Mouse (Mus musculus) gonadal fat pad, adult 2 months (tissue): ENCODE data around the gene Mpc1. TPM values are rescaled to one million over a fixed set of nuclear protein-coding genes. Genes with fewer than 3 reads are reported as not detected.
"Not testable (repeated sequence)": the region's sequence is repeated elsewhere in the genome, so short reads cannot be mapped to it uniquely, and the experiment has no call there.

ENCODE experiments used
- DNase-seq: peaks from one replicate; pipeline ENCODE4 v3.0.0-alpha.2; 2012; ENCODE audit warnings: low read depth
- polyA plus RNA-seq: library from polyadenylated mRNA; depleted of rRNA; stranded (reverse); fragments of >200 nt; gene quantifications from 2 replicates; pipeline ENCODE4 v1.2.3, GENCODE M21; 2012

The Mpc1 gene
- polyA plus RNA-seq, 1 experiment = 529 TPM

DNA sequence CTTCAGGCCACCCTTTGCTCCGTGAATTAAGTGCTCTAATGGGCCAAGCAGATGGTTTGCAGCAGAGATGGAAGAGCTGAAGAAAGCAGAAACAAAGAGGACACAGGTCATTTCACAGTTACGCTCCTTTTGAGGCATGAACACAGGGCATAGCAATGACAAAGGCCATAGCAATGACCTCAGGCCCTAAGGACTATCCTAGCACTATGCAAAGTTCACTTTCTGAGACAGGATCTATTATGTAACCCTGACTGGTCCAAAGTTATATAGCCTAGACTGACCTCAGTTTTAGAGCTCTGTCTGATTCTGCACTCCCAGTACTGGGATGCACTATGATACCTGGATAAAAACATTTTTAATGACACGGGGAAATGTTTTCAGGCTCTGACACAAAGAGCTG, 4.3 kb upstream of the Mpc1 start:
- no peak for DNase-seq

DNA sequence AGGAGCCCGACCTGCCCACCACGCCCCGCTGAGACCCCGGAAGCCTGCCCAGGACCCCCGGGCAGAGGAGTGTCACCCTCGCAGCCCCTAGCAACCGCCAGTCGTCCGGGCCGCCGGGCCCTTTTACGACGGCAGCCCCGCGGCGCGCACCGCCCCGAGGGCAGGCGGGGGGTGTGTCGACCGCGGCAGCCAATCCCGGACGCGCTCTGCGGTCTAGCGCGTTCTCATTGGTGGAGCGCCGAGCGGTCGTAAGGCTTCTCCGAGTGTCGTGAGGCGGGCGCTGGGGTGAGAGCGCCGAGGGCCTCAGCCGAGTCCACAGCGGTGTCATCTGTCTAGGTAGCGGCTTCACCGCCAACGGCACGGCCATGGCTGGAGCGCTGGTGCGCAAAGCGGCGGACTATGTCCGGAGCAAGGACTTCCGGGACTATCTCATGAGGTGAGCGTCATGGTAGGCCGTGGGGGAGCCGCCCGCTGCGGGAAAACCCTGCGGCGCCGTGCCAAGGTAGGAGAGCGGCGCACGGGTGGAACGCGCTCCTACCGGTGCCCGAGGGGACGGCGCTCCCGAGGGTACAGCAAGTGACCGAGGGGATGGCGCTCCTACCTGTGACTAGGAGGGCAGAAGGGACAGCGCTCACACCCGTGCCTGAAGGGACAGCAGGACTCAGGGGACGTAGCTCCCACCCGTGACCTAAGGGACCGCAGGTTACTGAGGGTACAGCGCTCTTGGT, 986 bp downstream of the Mpc1 start:
- no peak for DNase-seq

- DNase-seq = no peak
These were observed 1.6 kb downstream of the Mpc1 start for GRCm38 (mm10) chr17:8284254-8284661.

DNA sequence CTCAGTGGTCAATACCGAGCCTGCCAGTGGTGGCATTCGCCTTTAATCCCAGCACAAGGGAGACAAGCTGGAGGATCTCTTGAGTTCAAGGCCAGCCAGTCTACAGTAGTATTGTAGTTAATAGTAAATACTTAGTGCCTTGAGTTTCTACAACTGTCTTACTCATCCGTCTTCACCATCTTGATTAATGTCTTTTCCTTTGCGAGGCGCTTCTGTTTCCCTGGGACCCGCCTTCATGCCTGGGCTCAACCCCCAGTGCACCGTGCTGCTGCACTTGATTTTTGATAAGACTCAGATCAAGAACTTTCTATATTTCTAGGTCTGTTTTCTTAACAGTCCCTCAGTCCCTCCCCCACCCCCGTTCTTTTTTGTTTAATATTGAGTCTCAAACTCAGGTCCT, 2.4 kb downstream of the Mpc1 start:
- no peak for DNase-seq

DNA sequence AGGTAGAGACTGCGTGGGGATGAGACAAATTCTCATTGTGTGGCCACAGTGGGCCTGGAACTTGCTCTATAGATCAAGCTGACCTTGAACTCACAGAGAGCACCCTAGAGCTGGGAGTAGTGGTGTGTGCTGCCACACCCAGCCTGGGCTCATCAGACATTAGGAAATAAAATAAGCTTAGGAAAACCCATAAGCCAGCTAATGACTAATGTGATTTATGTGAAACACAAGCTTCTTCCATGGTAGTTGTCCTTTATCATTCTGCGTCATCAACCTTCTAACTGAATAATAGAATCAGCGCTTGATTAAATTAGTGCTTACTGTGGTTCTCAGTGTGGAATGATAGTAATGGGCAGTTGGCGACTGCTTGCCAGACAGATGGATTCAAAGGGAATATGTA, 4.3 kb downstream of the Mpc1 start:
- DNase-seq = no peak

- no peak for DNase-seq
These were observed 7.4 kb downstream of the Mpc1 start for GRCm38 (mm10) chr17:8289993-8290679.

DNA sequence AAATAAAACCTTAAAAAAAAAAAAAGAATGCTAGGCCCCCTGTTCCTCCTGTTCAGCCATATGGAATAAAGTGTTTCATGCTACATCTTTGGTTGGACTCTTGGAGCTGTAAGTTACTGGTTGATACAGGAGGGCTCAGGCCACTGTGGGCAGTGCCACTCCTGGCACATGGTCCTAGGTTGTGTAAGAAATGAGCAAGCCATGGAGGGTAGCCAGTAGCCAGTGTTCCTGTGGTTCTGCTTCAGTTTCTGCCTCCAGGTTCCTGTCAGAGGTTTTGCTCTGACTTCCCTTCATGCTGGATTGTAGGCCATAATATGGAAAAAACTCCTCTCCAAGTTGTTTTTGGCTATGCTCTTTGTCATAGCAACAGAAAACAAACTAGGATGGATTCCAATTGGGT, 8.0 kb downstream of the Mpc1 start:
- DNase-seq = no peak

- DNase-seq = no peak
These were observed 13.1 kb downstream of the Mpc1 start for GRCm38 (mm10) chr17:8295825-8296224.

DNA sequence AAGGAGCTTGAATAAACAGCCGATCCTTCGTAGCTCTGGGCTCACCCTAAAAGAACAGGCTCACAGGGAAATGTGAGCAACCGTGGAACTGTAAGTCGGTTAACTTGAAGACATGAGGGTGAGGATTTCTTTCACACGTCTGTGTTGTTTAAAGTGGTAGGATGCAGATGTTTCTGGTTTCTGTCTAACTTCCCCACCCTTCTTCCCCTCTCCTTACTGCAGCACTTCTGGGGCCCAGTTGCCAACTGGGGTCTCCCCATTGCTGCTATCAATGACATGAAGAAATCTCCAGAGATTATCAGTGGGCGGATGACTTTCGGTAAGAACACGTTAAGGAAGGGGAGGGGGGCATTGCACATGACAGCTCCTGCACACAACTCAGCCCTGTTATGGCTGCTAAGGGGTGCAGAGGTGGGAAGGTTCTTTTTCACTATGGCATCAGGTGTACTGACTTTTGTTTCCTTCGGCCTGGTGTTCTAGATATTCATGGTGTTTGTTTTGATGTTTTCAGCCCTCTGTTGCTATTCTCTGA, 13.7 kb downstream of the Mpc1 start:
- no peak for DNase-seq

DNA sequence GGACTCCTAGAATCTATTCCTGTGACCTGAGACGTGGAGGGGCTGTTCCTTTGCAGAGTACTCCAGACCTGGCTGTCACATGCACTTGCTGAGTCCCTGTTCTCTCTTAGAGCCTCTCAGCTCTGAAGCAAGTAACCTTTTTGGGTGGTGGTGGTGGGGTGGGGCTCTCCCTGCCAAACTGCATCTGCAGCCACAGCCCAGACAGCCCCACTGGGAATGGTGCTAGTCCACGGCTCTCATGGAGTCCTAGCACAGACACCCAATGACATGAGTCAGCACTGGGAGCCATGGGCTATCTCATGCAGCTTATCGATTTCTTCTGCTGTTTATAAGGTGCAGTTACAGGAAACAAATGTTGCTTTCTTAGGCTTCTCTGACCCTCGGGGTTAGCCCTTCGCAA, 15.0 kb downstream of the Mpc1 start:
- DNase-seq = no peak

GRCm38 (mm10) chr17:8298281-8298680, 15.6 kb downstream of the Mpc1 start:
- no peak for DNase-seq

- peak; percentile 96 for DNase-seq
These were observed 16.8 kb downstream of the Mpc1 start for GRCm38 (mm10) chr17:8299524-8299923.

- DNase-seq = no peak
These were observed 18.8 kb downstream of the Mpc1 start for GRCm38 (mm10) chr17:8301515-8301914.

DNA sequence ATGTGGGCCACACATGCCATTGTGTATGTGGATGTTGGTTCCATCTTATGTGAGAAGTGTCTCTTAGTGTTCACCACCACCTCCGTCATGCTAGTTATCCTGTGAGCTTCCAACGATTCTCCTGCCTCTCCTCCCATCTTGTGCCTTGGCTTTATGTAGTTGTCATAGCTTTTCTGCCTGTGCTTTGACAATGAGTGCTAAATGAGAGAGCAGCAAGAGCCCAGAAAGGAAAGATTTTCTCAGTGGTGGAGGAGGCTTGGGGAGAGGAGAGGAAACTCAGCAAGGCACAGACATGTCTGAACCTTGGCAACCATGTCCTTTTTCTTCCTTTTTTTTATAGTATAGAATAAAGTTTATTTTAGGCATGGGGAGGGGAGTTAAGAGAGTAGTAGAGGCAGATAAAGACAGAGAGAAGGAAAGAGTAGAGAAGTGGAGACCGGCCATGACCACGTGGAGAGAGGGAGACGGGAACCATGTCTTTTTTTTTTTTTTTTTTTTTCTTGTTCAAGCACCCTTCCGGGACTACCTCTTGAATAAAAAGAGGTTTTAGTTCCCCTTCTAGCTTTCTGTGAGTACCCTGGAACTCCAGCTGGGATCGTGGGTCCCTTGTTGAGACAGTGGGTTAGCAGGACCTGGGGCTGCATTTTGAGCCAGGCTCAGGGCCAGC, 20.2 kb downstream of the Mpc1 start:
- DNase-seq = no peak

DNA sequence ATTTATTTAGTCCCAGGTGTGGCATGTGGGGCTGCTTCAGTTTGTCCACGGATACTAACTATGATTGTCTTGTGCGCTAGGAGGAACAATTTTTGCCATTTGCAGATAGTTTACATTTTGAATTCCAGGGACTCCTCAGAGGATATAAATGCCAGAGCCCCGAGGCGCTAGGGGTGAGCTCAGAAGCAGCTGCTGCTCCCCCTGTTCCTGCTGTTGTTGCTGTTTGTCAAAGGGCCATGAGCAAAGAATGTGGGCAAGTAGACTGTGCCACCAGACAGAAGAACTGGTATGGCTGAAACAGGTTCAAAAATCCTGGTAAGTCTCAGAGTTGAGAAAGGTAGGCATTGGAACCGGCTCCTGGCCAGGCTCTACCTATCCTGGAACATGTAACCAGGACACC, 21.0 kb downstream of the Mpc1 start:
- no peak for DNase-seq

GRCm38 (mm10) chr17:8305801-8306200, 23.1 kb downstream of the Mpc1 start:
- no peak for DNase-seq

GRCm38 (mm10) chr17:8310838-8311614, 28.3 kb downstream of the Mpc1 start, which contains the start of gene Sft2d1:
TSS of gene Sft2d1 (plus strand) at chr17:8311102.
- DNase-seq = no peak

DNA sequence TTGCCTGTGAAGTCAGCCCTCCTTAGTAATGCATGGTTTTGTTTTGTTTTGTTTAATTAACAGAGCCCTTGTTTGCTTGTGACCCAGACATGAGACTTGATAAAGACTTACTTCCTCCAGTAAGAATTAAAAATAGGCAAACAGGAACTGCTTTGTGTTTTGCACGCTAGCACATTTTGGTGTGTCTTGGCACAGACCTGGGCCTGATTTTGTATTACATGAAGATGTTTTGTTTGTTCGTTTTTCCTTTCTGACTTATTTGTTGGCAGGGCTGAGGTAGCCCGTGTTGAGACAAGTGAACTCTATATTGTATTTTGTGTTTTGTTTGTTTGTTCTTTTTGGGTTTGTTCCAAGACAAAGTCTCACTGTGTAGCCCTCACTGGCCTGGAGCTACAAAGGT, 29.0 kb downstream of the Mpc1 start:
- DNase-seq = no peak

GRCm38 (mm10) chr17:8313976-8314375, 31.3 kb downstream of the Mpc1 start:
- DNase-seq = no peak

GRCm38 (mm10) chr17:8316251-8316650, 33.5 kb downstream of the Mpc1 start:
- DNase-seq = no peak

DNA sequence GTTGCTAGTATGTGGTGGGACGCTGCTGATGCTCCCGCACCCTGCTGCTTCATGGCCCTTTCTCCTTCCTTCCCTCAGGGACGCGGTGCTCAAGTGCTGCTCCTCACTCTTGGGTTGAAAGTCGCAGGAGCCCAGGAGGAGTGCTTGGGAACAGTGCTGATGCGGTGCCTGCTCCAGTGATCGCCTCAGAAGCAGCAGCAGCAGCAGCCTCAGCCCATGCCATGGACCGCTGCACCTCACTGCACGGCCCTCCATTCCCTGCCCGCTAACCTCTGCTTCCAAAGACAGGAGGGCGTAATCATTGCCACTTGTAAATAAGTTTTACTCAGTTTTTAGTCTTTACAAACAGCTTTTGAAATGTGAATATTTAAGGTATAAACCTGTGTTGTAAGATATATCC, 44.2 kb downstream of the Mpc1 start:
- not testable (repeated sequence) for DNase-seq
